Mouse (Mus musculus) cerebellum, postnatal 36 days (tissue): ENCODE data around the gene Ramp1.

Source experiments
- DNase-seq, 2 experiments: peaks; one replicate each; pipeline ENCODE4 v3.0.0; 2021 to 2022; ENCODE audit warnings: mixed read lengths in 2 of 2

Gene Ramp1

DNA sequence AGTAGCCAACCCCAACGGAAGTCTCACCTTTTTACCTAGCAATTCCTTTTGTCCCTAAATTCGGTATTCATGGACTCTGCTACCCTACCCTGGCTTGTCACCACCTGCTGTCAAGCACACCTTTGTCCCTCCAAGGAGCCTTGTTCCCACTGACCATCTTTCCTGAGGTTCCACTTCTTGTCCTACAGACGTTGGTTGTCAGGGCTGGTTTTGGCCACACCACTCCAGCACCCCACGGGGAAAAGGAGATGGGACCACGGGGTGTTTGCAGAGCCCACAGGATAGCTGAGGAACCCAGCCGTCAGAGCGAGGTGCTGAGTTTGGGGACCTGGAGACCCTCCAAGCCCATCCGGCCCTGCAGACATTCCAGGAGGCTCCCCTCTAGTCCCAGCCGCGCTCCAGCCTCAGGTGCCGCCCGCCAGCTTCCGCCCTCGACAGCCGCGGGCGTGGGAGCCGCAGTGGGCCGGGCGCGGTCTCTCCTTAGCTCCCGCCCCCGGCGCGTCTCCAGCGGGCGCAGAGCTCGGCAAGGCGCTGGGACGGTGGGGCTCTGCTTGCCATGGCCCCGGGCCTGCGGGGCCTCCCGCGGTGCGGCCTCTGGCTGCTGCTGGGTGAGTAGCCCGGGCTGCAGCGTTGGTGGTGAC lies at the start of gene Ramp1:
TSS of gene Ramp1 (plus strand) at position 290 of the 641 bp plus-strand sequence.
- DNase-seq, result peak; percentile 6 to 13

DNA sequence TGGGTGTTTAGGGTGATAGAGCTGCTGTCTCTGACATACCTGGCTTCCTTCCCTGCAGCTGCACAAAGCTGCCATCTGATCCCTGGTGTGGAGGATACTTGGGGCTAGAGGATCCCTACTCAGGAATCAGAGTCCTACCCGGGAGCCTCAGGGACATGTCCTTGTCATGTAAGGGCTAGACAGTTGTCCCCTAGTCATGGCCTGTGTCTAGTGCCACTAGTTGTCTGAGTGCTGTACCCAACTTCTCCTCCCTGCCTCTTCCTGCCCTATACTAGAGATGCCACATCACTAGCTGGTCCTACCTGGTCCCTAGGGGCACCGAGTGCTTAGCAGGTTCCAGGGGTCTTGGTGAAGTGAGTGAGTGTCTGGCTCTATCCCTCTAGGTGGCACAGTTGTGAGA lies 42.6 kb upstream of the Ramp1 start:
- DNase-seq, result no peak

DNA sequence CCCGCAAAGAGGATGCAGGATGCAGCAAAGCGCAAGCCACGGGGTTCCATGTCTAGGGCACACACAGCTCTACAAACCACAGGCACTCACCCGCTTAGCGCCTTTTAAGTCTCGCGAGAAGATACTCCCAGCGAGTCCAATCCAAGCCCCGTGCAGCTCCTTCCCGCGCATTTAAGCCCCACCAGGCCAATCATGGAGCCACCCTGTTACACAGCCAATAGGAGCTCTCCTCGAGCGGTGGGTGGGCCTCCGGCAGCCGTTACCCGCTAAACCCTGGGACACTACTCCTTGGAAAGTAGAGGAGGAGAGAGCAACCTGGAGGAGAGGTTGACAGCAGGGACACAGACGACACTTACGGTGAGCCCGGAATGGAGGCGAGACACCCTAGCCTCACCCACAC lies 34.8 kb upstream of the Ramp1 start, which contains the start of gene Rbm44:
TSS of gene Rbm44 (plus strand) at position 277 of the 400 bp plus-strand sequence.
- DNase-seq, result no peak

DNA sequence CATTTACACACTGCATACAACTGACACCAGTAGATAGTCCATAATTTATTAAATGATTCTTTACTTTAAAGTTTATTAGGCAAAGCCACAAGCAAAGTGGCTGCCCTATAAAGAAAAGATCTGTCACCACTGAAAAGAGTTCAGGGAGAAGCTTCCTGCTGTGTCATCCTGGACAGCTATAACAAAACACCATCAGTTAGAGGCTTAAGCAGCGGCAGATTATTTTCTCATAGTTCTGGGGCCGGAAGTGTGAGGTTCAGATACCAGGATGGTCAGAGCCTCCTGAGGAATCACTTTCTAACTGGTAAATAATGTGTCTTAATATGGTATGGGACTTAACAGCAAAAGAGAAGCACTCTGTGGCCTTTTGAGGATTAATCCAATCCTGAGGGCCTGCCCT lies 28.1 kb upstream of the Ramp1 start:
- no peak for DNase-seq

DNA sequence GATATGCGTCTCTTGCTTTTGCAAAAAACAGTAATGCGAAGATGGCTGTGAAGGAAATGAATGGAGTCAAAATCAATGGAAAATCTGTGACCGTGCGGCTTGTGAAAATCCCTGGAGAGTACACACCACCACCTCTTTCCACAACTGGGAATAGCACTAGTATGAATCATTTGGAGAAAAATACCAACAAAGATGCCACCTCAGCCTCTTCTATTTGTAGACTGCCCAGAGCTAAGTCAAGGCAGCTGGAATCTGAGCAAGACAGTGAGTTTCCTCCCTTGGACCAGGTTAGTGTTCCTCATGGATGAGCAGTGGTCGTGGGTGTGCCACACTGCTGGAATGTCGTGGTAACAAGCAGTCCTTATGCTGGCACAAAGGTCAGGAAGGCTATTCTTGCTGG lies 12.8 kb upstream of the Ramp1 start:
- DNase-seq, result no peak

DNA sequence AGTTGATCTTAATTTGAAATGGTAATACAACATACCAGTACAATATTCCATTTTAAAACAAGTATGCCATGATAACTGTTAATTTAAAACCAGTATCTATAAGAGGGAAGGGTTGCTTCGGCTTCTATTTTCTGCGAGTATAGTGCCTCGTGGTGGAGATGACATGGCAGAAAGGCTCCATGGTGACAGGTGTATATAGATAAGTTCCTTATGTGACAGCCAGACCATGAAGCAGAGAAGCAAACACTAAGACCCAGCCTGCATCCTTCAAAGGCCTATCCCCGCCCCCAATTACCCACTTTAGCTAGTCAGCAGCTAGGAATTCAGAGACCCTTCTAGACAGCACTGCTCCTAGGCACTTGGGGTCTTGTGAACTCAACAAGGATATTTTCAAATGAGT lies 10.5 kb upstream of the Ramp1 start:
- no peak for DNase-seq

DNA sequence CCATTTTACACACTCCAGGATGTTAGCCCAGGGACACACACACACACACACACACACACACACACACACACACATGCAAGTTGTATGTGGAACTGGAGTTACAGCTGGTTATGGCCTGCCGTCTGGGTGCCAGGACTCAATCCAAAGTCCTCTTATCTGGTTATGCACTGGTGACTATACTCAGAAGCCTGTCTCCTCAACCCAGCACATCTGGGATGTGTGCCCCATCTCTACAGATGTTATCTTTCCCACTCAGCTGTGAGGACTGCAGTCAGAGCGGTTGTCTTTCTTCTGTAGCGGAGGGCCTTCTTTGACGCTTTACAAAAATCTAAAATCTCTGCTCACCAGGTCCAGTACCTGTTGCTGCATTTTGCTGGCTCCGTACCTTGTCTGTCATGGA lies 4.8 kb upstream of the Ramp1 start:
- no peak for DNase-seq

DNA sequence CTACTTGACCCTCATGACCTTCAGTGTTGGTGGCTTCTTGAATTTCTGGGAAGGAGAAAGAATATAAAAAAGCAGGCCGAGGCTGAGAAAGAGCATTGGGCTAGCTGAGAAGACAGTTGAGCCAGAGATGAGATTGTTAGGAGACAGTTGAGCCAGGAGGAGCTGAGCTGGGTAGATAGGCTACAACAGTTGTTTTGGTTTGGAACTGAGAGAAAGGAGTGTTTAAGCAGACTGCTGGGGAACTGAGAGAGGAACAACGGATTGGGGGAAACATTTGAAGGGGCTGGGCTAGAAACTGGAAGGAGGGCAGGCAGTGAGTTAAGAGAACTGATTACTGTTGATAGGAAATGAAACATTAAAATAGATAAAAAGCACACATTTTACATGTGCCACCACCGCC lies 3.6 kb upstream of the Ramp1 start:
- no peak for DNase-seq

DNA sequence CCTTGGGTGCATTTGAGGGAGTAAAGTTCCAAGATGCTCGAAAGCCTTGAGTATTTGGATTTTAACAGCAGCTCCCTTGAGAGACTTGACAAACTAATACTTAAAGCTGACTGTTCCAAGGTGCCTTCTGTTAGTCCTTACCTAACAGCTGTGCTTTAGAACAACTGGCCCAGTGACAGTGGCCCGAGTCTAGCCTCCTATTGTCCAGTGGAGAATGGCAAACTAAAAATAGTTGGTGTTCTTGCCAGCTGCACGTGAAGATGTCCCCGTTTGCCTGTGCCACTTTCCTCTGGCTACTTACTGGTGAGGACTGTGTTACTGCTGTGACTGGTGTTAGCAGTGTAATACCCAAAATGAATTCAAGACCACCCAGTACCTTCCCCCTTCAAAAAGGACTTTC lies 2.8 kb upstream of the Ramp1 start:
- no peak for DNase-seq

DNA sequence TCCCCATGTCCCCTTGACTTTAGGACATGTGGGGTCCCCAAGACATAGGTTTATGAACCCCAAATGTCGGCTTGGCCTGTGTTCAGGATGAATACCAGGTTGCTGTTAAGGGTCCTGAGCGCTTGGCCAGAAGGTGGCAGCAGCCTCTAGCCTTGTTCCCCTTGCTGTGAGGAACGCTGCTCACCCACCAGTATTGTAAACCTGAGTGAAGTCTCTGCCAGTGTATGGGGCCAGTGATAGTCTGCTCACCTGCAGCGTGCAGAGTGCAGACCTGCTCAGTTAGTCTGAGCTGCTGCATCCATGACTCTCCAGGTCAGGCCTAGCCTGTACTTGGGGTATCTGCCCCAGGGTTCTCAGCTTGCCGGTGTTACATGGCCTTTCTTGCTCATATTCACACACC lies 536 bp upstream of the Ramp1 start:
- DNase-seq, result peak; percentile 55 to 57

DNA sequence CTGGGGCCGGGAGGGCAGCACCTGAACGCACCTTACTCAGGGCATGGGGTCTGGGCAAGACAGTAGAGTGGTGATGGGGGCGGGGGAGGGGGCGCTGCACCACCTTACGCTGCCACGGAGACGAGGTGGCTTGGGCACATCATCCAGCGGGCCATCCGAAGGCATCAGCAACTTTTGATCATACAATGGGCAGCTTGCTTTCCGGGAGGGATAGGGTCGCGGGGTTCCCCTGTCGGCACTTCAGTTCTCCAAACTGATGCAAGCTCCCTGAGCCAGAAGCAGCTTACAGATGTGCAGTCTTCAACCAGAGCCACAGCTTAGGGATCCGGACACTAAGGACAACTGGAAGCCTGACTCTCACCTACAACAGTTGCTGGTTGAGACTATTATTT lies 548 bp downstream of the Ramp1 start:
- no peak for DNase-seq

DNA sequence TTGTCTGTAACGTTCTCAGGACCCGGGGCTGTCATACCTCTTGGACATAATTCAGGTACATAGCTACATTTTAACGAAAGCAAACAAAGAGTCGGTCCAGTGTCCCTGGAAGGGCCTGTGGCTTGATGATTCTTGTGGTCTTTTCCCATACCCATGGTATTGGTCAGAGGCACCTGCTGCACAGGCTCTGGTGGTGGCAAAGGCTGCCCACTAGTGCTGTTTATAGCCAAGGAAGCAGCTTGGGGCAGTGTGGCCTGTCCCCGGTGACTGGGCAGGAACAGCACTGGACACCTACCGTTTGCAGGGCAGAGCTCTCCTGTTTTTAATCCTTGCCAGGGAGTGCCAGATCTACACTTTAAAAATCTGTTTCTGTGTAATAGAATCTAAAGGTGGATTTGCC lies 1.1 kb downstream of the Ramp1 start:
- DNase-seq, result no peak

DNA sequence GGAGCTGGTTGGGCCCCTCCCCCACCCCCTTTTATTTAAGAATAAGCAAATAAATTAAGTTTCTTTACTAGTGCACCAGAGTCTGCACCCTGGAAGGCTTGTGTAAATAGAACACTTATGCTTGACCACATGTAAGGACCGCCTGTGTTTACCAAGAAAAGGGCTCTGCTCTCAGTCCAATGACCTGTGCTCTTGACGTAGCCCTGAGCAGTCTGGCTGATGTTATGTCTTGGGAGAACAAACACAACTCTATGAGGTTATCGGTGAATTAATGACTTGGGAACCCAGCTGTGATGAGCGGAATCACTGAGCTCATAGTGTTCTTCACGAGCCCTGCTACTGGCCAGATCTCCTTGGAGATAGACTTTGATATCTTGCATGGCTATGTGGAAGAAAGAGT lies 1.6 kb downstream of the Ramp1 start:
- no peak for DNase-seq

DNA sequence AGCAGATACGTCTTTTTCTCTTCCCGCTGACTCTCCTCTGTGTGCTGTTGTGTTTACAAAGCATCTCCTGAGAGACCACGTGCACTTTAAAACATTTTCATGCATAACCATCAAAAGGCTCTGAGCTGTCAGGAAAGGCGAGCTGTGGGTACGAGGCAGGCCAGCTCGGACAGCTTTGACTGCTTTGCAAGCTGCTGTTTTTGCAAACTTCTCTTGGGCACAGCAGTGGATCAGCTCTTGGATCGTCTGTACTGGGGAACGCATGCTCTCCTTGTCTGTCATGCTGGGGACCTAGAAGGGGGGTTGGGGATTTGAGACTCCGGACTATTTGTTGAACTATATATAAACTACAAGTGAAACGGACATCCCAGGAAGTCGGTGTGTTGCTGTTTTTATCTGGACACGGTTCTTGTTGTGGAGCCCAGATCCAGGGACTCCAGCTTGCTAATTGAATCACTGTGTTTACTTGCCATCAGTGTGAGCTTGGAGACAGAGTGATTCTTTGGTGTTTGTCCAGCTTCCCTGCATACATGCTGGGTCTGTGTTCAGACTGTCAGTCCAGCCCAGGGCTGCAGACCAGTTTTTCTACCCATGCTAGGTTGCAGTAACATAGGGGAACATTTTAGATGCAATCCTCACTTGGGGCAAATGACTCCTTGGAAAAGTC lies 2.3 kb downstream of the Ramp1 start:
- no peak for DNase-seq

DNA sequence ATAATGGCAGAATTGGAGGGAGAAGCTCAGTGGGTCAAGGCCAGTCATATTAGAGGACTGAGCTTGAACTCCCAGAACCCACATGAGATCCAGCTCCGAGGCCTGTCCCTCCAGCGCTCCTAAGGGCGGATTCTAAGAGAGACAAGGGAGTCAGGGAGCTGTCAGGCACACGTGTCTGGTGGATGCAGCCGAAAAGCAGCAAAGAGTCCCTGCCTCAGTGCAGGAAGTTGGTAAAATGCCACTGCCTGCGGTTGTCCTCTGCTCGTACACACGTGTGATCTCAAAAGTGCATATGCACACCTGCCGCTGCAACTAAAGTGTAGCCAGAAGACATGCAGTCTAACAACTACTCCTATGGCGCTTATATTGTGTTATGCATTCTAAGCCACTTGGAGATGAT lies 3.7 kb downstream of the Ramp1 start:
- DNase-seq, result no peak

DNA sequence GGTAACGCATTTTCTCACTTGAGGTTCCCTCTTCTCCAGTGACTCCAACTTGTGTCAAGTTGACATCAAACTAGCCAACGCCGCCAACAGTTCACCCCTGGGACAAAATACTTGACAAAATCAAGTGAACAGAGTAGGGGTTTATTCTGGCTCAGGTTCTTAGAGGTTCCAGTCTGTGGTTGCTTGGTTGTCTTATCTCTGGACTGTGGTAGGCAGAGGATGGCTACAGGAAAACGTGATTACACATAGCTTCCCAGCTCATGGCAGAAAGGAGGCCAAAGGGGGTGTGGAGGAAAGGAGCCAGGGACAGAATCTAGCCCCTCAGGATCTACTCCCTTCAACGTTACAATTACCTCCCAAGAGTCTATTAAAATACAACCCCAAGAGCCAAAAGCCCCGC lies 7.1 kb downstream of the Ramp1 start:
- no peak for DNase-seq

DNA sequence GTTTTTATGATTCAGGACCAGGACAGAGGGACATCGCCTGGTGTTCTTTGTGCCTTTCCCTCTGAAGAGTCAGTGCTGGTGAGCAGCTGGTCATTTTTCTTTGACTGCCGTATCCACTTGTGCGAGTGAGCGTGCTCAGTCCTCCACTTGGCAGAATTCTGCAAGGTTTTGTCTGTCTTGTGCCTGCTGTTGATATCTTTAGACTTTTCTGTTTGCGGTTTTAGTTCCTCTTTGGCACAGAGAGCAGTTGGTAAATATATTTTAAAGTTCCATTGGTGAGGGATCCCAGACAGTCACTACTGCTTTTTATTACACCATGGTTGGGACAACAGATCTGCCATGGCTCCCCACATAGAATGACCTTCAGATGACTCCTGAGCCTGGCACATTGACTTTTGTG lies 7.7 kb downstream of the Ramp1 start:
- no peak for DNase-seq

DNA sequence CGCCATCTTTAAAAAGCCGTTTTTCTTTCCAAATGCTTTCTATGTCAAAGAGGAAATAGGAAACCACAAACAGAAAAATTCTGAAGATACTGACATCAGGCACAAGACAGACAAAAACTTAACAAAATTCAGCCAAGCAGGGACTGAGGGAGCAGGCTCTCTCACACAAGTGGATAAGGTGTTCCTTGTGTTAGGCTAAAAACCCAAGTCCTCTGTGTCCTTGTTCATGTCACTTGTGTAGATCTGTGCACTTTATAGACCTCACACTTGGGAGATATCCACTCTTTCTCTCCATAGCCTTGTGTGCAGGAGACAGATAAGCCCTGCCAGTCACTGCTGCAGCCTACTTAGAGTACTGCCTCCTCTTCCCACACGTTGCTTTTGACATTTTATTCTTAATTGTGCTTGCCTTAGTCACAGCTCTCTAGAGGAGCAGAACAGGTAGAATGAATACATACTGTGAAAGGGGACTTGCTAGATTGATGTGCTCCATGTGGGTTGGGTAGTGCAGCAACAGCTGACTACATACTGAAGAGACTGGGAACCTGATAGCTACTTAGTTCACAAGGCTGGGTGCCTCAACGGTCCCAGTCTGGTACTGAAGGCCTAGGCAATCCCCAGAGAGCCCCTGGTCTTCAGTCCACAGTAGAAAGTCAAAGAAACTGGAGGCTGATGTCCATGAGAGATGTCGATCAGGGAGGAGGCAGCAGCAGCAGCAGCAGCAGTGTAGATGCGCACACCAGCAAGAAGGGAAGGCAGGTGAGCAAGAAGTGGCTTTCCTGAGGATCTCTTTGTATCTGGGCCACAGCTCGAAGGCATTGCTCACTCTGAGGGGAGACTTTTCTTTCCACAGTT lies 8.4 kb downstream of the Ramp1 start:
- DNase-seq, result no peak

DNA sequence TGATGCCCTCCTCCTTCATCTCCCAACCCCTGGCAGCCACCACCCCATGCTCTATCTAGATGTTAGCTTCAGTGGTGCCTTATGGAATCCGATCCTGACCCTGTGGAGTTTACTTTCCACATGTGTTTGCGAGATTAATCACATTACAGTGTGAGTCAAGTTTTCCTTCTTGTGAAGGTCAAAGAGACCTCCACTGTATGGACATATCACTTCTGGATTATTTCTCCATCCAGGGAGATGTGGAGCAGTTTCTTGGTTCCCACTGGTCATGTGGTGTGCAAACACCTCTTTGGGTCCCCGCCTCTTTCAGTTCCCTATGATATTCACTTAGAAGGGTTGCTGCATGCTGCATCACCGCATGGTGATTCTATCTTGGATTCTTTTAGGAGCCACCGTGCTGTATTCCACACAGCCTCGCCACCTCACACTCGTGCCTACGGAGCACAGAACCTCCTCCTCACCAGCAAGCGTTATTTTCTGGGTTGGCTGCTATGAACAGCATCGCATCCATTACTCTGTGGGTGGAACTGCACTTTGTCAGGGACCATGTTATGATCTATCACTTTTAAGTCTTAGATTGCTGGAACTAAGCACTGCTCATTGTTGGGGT lies 9.3 kb downstream of the Ramp1 start:
- no peak for DNase-seq

DNA sequence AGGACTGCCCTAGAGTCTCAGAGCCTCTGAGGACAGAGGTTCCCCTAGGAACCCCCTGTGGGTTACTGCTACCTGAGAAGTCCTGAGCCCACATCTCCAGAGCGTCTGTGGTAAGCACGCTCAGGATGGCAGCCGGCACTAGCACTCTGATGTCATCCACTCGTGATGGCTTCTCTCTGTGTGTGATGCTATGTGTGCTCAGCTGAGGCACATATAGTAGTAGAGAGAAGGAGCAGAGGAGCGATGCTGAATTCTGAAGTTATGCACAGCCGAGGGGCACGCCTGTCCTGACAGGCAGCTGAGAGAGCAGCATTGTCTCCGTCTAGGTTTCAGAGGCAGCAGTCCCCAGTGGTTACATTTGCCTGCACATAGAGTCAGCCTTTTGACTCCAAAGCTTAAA lies 12.6 kb downstream of the Ramp1 start:
- no peak for DNase-seq

DNA sequence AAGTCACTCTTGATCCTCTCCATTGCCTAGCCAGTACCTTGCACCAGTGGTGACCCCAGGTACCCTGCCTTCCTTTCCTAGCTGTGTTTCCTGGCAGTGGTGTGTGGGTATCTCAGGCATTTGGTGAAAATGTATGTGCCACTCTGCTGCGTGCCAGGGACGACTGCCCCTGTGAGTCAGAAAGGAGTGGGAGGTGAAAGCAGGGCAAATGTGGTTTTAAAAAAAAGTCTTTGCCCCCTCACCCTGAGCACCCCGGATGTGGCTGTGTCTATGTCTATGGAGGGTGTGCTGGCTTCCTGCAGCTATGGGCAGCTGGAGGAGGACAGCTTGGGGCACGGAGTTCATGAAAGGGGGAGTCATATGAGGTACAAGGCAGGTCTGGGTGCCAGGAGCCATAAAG lies 13.6 kb downstream of the Ramp1 start:
- DNase-seq, result no peak

DNA sequence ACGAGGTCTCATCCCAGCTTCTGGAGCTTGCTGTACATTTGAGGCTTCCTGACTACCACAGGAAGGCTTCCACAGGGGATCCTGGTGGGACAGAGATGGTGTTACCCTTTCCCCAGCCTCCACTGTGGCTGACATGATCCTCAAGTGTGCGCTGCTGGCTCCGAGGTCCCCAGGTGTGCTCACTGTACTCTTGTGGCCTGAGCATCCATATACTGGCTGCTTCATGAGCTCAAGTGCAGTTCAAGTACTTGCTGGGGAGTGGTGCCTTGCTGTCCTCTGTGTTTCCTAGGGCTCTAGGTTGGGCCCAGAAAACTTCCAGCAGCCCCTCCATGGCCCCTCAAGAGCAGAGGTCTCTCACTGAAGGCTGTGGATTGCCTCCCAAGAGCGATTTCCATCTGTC lies 14.1 kb downstream of the Ramp1 start:
- DNase-seq, result no peak

DNA sequence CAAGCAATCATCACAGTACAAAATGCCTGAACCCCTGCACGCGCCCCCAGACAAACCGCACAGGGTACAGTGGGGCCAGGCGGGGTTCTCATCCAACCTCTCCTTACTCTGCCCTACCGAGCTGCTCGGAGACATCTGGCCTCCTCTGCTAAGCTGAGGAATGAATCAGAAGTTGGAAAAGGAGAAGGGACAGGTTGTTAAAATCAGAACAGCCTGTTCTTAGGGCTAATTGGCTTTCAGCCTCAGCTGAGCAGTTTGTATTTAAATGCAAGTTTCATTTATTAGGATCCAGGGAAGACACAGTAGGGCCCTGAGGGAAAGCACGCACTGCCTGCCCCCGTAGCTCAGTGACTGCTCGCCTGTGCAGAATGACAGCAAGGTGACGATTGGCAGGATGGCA lies 20.2 kb downstream of the Ramp1 start:
- no peak for DNase-seq

DNA sequence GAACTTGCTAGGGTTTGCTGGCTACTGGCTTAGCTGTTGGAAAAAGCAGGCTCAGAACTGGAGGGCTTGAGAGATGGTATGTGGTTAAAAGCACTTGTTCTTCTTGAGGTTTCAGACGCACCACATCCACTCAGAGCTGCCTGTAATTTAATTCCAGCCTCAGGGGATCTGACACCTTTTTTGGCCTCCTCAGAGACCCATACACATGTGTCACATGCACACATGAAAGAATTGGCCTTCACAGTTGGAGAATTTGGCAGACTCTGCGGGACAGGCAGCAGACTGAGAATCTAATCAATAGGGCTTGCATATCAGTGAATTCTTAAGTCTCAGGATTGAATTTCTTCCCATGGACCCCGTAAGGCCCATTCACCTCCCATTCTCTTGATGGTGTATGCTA lies 21.5 kb downstream of the Ramp1 start:
- DNase-seq, result no peak
